Mouse (Mus musculus) limb, embryonic 13.5 days (tissue): ENCODE measurements around the gene Fgf3. TPM values are rescaled to one million over a fixed set of nuclear protein-coding genes. Genes with fewer than 3 reads are reported as not detected.

Experiments used
- ATAC-seq: fragments of 200-750 bp; cut with Nextera tagmentation; 2 replicates; pipeline ENCODE4 v1.8.0; 2017; ENCODE audit warnings: low read depth, moderate number of reproducible peaks, moderate TSS enrichment; ENCODE audit not compliant: low FRiP score
- H3K27ac ChIP-seq: fragments of 300-500 bp; sonication (generic); 2 replicates; pipeline ENCODE4 v1.5.1; 2015; ENCODE audit warnings: inconsistent platforms, mild to moderate bottlenecking, moderate library complexity
- H3K27me3 ChIP-seq: fragments of 300-500 bp; sonication (generic); 2 replicates; pipeline ENCODE4 v1.6.1; 2015; ENCODE audit warnings: mild to moderate bottlenecking, inconsistent platforms
- H3K36me3 ChIP-seq: fragments of 300-500 bp; sonication (generic); 2 replicates; pipeline ENCODE4 v1.6.1; 2015; ENCODE audit warnings: inconsistent platforms, mild to moderate bottlenecking, moderate library complexity
- H3K4me1 ChIP-seq: fragments of 300-500 bp; sonication (generic); 2 replicates; pipeline ENCODE4 v1.6.1; 2015; ENCODE audit warnings: inconsistent platforms
- H3K4me2 ChIP-seq: fragments of 300-500 bp; sonication (generic); replicated peaks from 2 replicates; pipeline ENCODE4 v1.6.1; 2015; ENCODE audit warnings: inconsistent platforms, mild to moderate bottlenecking, moderate library complexity
- H3K4me3 ChIP-seq: fragments of 300-500 bp; sonication (generic); 2 replicates; pipeline ENCODE4 v1.5.1; 2015; ENCODE audit warnings: moderate library complexity, mild to moderate bottlenecking, inconsistent platforms
- H3K9ac ChIP-seq: fragments of 300-500 bp; sonication (generic); 2 replicates; pipeline ENCODE4 v1.6.1; 2015; ENCODE audit warnings: mild to moderate bottlenecking, inconsistent platforms
- H3K9me3 ChIP-seq: fragments of 300-500 bp; sonication (generic); 2 replicates; pipeline ENCODE4 v1.6.1; 2016; ENCODE audit warnings: inconsistent platforms
- WGBS: fragments of 180-500 bp; shearing (Covaris S2); methylation state at CpG from one replicate; pipeline ENCODE4 v1.1.7; 2015; 5-methylcytosine and 5-hydroxymethylcytosine counted together
- polyA plus RNA-seq: library from polyadenylated mRNA; unstranded; fragments of >200 nt; fragmentation: Nextera tagmentation; extraction: Ambion mirVana; gene quantifications from 2 replicates; pipeline ENCODE4 v1.2.1, GENCODE M21; 2015

Fgf3 gene
- polyA plus RNA-seq: 0.23 and 0.25 TPM in 2 replicates

DNA sequence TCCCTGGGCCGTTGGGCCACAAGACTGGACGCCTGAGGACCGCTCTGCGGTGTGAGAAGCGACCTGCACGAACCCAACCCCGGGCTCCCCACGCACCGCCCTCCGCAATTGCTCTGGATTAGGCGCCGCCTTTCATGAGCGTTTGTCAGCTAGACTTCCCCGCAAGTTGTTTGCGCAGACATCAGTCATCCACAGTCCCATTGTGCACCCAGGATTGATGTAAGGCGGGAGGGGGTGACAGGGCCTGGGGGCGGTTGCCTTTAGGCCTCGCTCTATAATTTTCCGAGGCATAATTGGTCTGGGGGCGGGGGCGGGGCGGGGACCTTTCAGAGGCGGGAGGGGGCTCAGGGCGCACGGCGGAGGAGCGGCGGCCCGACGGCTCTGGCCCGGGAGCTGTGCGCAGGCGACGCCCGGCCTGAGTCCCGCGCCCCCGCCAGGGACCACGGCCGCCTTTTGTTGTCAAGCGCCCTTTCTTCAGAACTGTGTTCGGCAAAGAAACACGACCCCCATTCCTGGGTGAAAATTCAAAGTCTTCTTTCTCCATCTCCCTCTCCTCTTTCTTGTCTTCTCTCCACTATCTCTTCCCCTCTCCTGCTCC lies at the start of gene Fgf3:
TSS of gene Fgf3 (plus strand) at position 193 of the 598 bp plus-strand sequence.
- H3K4me1 ChIP-seq: peaks cover 20% of the 10 kb centered on the region
- H3K4me3 ChIP-seq: peak within 1 kb of the TSS; percentile 46
- H3K9ac ChIP-seq: peak within 1 kb of the TSS; percentile 48; the same call in 1 of the 2 replicates
- no peaks in the 10 kb centered on the region for H3K9me3 ChIP-seq
- no peak within 1 kb of the TSS for H3K27ac ChIP-seq
- peak within 1 kb of the TSS; percentile 77 for H3K4me2 ChIP-seq
- ATAC-seq: no peak
- 2% methylated on average over 43 of the region's 43 CpGs for WGBS
- H3K36me3 ChIP-seq: no peaks in the 10 kb centered on the region
- H3K27me3 ChIP-seq: peaks cover 88% of the 10 kb centered on the region

DNA sequence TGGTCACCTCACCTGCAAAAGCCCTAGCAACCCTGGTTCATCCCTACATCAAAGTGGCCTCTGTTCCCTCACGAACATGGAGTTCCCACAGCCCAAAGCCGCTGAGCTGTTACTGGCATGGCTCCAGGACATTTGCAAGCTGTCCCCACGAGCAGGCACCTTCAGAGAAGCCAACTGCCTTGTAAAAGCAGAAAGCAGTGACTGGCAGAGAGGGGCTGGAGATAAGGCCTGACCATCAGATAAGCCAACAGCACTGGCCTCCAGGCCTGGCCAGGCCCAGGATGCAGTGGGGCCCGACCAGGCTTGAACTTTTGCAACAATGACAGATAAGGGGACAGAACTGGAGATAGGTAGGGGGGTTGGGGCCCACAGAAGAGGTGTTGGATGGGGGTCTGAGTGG lies 49.3 kb upstream of the Fgf3 start:
- Histone ChIP-seq H3K27ac (no peak overlapping the region), H3K27me3 (peaks cover 6% of the 10 kb centered on the region), H3K9me3 (no peaks in the 10 kb centered on the region), H3K36me3 (no peaks in the 10 kb centered on the region), H3K9ac (no peak overlapping the region), H3K4me3 (no peak overlapping the region), H3K4me1 (no peaks in the 10 kb centered on the region), H3K4me2 (no peak overlapping the region)
- ATAC-seq: no peak
- WGBS: 35% methylated on average over 4 of the region's 4 CpGs

DNA sequence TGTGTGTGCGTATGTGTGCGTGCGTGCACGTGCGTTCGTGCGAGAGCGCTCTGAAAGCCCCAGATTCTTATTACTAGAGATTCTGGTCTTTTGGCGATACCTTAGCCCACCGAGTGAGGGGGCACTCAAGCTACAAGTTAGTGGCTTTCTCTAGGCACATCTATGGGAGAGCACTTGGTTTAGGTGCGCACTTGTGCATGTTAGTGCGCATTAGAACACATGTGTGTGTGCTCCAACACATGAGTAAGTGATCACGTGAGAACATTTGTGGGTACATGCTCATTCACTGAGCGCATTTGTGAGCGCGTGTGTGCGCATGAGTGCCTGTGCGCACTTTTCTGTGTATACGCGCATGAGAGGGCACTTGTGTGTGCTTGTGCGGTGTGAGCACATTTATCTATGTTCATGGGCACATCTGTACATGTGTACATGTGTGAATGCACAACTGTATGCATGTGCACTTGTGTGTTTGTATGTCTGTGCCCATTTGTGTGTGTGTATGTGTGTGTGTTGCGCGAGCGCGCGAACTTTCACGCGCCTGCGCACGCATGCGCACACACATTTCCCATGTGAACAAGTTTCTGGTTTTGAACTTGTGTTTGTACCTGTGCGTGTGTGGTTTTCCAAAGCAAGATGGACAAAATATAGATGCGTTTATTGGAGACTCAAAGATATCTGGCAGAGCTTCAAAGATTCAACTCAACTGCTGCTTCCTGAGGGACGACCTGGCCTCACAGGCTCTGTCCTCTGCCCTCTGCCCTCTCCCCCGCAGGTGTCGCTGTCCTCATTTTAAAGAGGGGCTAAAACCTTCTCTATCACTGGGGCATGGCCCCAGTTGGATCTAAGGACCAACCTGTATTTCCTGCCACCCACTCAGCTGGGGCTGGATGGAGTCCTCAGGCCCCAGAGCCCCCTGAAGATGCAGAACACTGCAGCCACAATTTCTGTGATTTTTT lies 48.0 kb upstream of the Fgf3 start:
- Histone ChIP-seq H3K9ac (no peak overlapping the region), H3K36me3 (no peaks in the 10 kb centered on the region), H3K9me3 (no peaks in the 10 kb centered on the region), H3K27ac (no peak overlapping the region), H3K4me2 (peak overlapping the region; percentile 59), H3K4me3 (peak overlapping the region; percentile 35), H3K4me1 (no peaks in the 10 kb centered on the region), H3K27me3 (peaks cover 9% of the 10 kb centered on the region)
- 49% methylated on average over 36 of the region's 36 CpGs for WGBS
- no peak for ATAC-seq

DNA sequence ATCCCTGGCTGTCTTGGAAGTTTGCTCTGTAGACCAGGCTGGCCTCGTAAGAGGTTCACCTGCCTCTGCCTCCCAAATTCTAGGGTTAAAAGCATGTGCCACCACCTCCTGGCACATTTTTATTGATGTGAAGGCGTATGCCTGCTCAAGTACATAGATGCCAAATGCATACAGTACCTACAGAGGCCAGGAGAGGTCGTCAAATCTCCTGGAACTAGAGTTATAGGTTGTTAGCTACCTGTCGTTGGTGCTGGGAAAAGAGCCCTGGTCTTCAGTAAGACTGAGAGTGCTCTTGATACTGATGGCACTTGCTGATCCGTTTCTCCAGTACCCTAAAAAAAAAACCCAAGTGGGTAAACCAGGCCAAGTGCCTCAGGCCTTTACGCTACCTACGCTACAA lies 46.5 kb upstream of the Fgf3 start:
- 84% methylated on average over 7 of the region's 7 CpGs for WGBS

DNA sequence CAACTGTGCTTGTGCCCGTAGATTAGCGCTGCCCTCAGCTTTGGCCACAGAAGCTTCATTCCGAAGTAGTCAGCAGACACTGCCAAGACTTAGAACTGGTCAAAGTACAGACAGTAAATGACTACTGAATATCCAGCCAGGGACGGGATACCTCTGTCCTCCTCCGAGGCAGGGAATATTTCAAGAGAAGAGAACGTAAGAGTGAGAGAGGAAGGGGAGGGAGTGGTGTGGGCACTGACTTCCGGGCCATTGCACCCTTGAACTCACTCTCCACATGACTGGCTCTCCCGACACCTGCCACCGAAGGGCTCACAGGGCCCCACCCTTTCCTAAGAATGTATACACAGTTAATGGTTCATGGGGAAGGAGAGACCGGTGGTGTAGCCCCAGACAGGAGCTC lies 44.6 kb upstream of the Fgf3 start:
- Histone ChIP-seq H3K9me3 (no peaks in the 10 kb centered on the region), H3K36me3 (no peaks in the 10 kb centered on the region), H3K4me1 (0 out of 2 replicates have a peak, but pooled peaks cover 4% of the 10 kb centered on the region), H3K27me3 (peaks cover 3% of the 10 kb centered on the region; the same call in 1 of the 2 replicates), H3K9ac (no peak overlapping the region), H3K27ac (no peak overlapping the region), H3K4me3 (no peak overlapping the region), H3K4me2 (no peak overlapping the region)
- WGBS: 87% methylated on average over 10 of the region's 10 CpGs
- no peak for ATAC-seq

More for the DNA sequence above, 46.5 kb upstream of the Fgf3 start:
- Histone ChIP-seq H3K27ac (no peak overlapping the region), H3K9ac (no peak overlapping the region), H3K9me3 (no peaks in the 10 kb centered on the region), H3K27me3 (peaks cover 9% of the 10 kb centered on the region), H3K4me3 (no peak overlapping the region), H3K4me1 (no peaks in the 10 kb centered on the region), H3K36me3 (no peaks in the 10 kb centered on the region), H3K4me2 (no peak overlapping the region)
- ATAC-seq: no peak

DNA sequence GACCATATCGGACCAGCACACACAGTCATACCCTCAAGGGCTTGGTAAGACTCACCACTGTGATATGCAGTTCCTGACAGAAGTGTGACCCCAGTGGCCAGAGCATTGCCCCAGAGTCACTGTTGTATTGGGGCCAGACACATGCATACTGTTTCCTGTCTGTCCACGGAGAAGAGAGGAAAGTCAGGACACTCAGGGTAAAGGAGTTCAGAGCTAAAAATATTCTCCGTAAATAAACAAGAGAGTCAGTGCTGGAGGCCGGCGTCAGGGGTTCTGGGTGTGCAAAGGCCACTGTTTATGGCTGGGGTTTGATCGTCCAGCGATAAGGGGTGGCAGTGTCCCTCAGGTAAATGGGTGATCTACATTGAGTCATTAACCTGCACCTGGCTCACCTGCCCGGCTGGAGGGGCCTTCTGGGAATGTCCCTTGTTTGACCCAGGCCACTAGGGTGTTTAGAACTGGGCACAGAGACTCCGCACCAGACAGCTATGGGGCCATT lies 41.9 kb upstream of the Fgf3 start:
- H3K4me1 ChIP-seq: 0 out of 2 replicates have a peak, but pooled peaks cover 4% of the 10 kb centered on the region
- no peaks in the 10 kb centered on the region for H3K36me3 ChIP-seq
- H3K4me3 ChIP-seq: no peak overlapping the region
- peaks cover 3% of the 10 kb centered on the region for H3K27me3 ChIP-seq
- no peaks in the 10 kb centered on the region for H3K9me3 ChIP-seq
- ATAC-seq: no peak
- H3K27ac ChIP-seq: no peak overlapping the region
- 65% methylated on average over 9 of the region's 9 CpGs for WGBS
- H3K4me2 ChIP-seq: no peak overlapping the region
- H3K9ac ChIP-seq: no peak overlapping the region

DNA sequence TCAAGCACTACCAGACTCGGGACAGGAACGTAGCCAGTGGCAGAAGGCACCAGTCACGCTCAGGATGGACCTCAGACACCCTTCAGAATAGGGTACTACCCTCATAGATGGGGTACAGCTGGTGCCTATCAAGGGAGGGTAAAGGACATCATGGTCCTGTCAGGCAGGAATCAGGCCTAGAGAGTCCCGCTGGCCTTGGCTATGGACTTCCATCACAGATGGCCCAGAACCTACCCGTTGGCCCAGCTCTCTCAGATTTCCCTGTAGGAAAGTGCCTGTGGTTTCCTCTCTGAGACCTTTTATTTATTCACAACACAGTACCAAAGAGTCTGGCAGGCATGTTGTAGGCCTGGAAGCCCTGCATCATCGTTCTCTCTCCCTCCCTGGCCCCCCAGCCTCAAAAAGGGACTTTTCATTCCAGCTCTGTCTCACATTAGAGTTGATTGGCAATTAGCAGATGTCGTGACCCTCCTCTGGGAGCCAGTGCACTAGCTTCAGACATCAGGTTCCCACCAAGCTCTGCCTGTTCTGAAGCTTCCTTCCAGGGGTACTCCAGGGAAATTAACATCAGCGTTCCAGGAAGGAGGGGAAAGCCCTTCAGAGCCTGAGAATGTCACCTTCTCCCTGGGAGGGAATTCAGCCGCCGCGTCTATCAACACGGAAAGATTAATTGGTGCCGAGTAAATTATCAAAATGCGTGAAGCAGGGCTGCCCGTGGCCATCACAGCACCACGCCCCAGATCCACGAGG lies 40.7 kb upstream of the Fgf3 start:
- H3K27ac ChIP-seq: no peak overlapping the region
- 0 out of 2 replicates have a peak overlapping the region, but pooled peaks have one; percentile 19 for H3K9ac ChIP-seq
- 53% methylated on average over 17 of the region's 17 CpGs for WGBS
- ATAC-seq: no peak
- H3K4me1 ChIP-seq: 0 out of 2 replicates have a peak, but pooled peaks cover 4% of the 10 kb centered on the region
- H3K27me3 ChIP-seq: peaks cover 3% of the 10 kb centered on the region
- no peak overlapping the region for H3K4me2 ChIP-seq
- no peaks in the 10 kb centered on the region for H3K9me3 ChIP-seq
- no peaks in the 10 kb centered on the region for H3K36me3 ChIP-seq
- no peak overlapping the region for H3K4me3 ChIP-seq

DNA sequence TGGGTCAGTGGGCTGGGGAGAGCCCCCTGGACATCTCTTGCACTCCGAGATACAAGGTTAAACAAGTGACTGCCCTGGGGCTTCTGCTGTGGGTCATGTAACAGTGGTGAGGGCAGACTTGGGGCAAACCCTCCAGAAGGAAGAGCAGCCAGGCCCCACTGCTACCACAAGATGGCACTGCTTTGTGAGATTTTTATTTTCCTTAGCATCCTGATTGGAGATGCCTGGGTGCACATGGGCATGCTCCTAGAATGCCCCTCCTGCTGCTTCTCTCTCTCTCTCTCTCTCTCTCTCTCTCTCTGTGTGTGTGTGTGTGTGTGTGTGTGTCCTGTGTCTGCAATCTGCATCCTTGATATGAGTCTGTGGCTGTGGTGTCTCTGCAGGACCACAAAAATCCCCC lies 39.4 kb upstream of the Fgf3 start:
- H3K36me3 ChIP-seq: no peaks in the 10 kb centered on the region
- no peak overlapping the region for H3K4me3 ChIP-seq
- H3K9ac ChIP-seq: no peak overlapping the region
- WGBS: 48% methylated on average over 1 of the region's 1 CpGs
- no peak overlapping the region for H3K27ac ChIP-seq
- no peak overlapping the region for H3K4me2 ChIP-seq
- H3K9me3 ChIP-seq: no peaks in the 10 kb centered on the region
- H3K4me1 ChIP-seq: 0 out of 2 replicates have a peak, but pooled peaks cover 4% of the 10 kb centered on the region
- no peak for ATAC-seq
- peaks cover 8% of the 10 kb centered on the region for H3K27me3 ChIP-seq

DNA sequence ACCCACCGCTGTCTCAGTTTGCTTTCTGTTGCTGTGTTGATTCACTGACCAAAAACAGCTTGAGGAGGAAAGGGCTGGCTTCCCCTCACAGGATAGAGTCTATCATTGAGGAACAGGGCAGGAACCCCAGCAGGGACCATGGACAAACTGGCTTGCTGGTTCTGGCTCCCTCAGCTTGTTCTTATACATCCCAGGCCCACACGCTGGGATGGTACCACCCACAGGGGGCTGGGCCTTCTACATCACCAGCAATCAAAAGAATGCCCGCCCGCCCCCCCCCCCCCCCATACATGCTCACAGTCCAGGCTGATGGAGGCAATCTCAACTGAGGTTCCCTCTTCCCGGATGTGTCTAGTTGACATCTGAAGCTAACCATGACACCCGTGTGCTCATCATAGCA lies 30.8 kb upstream of the Fgf3 start:
- Histone ChIP-seq H3K4me3 (no peak overlapping the region), H3K9me3 (no peaks in the 10 kb centered on the region), H3K4me1 (peaks cover 7% of the 10 kb centered on the region; the same call in 1 of the 2 replicates), H3K27me3 (peaks cover 9% of the 10 kb centered on the region; the same call in 1 of the 2 replicates), H3K27ac (no peak overlapping the region), H3K9ac (no peak overlapping the region), H3K36me3 (no peaks in the 10 kb centered on the region), H3K4me2 (no peak overlapping the region)
- 67% methylated on average over 6 of the region's 6 CpGs for WGBS
- ATAC-seq: no peak

DNA sequence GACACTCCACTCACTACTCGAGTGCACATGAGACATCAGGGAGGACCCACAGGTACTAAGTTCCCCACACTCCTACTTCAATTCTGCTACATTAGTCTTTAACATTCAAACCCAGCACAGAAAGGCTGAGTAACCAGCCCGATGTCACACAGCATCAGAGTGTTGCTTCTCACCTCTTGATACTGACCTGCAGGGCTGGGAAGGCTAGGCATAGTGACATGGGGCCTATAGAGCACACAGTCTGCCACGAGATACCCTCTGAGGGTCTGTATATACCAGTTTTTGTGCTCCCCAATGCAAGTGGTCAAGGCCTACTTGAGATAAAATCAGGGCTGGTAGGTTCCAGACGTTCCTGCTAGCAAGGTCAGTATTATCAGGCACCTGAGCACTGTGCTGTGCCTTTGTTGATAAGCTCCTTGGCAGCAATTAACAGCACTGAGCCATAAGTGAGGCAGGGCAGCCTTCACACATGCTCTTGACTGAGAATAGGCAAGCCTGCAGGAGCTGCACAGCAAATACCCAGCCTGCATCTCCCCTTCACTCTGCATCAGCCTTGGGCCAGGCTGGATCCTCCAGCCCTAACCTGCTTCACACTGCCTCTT lies 29.8 kb upstream of the Fgf3 start:
- H3K4me2 ChIP-seq: no peak overlapping the region
- no peaks in the 10 kb centered on the region for H3K9me3 ChIP-seq
- H3K27ac ChIP-seq: no peak overlapping the region
- ATAC-seq: no peak
- no peaks in the 10 kb centered on the region for H3K36me3 ChIP-seq
- peaks cover 7% of the 10 kb centered on the region; the same call in 1 of the 2 replicates for H3K27me3 ChIP-seq
- H3K4me1 ChIP-seq: peaks cover 7% of the 10 kb centered on the region; the same call in 1 of the 2 replicates
- 70% methylated on average over 4 of the region's 4 CpGs for WGBS
- H3K9ac ChIP-seq: no peak overlapping the region
- H3K4me3 ChIP-seq: no peak overlapping the region

DNA sequence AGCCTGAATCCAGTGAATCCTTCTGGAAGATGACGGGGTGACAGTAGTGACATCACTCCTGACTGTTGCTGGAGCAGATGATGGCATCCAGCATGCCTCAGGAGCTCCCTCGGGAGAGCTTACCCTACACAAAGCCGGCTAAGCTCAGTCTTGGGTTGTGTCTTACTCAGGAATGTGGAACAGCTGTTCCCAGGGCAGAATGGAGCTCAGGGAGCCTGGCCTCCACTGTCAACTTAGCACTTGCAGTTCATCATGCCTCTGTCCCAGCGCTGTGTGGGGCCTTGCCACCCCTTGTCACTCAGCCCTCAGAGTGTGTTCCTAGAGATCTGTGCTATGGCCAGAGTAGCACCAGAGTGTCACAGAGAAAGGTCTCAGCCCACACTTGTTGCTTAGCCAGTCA lies 26.4 kb upstream of the Fgf3 start:
- 38% methylated on average over 4 of the region's 4 CpGs for WGBS
- Histone ChIP-seq H3K4me1 (peaks cover 7% of the 10 kb centered on the region; the same call in 1 of the 2 replicates), H3K36me3 (no peaks in the 10 kb centered on the region), H3K4me2 (no peak overlapping the region), H3K27me3 (no peaks in the 10 kb centered on the region), H3K9me3 (no peaks in the 10 kb centered on the region), H3K9ac (no peak overlapping the region), H3K27ac (no peak overlapping the region), H3K4me3 (no peak overlapping the region)
- ATAC-seq: peak; percentile 76
